Mouse (Mus musculus) lung, adult 2 months (tissue): ENCODE results near the gene Fmo6. TPM values are rescaled to one million over a fixed set of nuclear protein-coding genes. Genes with fewer than 3 reads are reported as not detected.
A peak's percentile ranks its signal among the peaks of the same experiment; 100 is the strongest.

Source experiments
- DNase-seq: peaks from one replicate; pipeline ENCODE4 v3.0.0; 2022
- H3K4me1 ChIP-seq: fragments of 200-500 bp; 2 replicates; pipeline ENCODE4 v1.6.1; 2011; ENCODE audit warnings: low read length; ENCODE audit not compliant: control insufficient read depth, insufficient read depth
- H3K4me3 ChIP-seq: fragments of 200-500 bp; replicated peaks from 2 replicates; pipeline ENCODE3; 2011; ENCODE audit warnings: low read depth, mild to moderate bottlenecking, control low read depth, low read length; ENCODE audit errors: extremely low read depth
- CTCF ChIP-seq: fragments of 200-500 bp; IDR thresholded peaks from 2 replicates; pipeline ENCODE4 v1.5.1; 2011; ENCODE audit warnings: mild to moderate bottlenecking, low read length, control low read depth; ENCODE audit not compliant: insufficient read depth
- POLR2A ChIP-seq: fragments of 200-500 bp; IDR thresholded peaks from 2 replicates; pipeline ENCODE4 v1.6.1; 2011; ENCODE audit warnings: low read depth, mild to moderate bottlenecking, control low read depth, low read length, borderline replicate concordance; ENCODE audit errors: extremely low read depth
- WGBS: fragments of 180-500 bp; shearing (Covaris S2); methylation state at CpG from one replicate; pipeline ENCODE4 v1.1.7; 2018; 5-methylcytosine and 5-hydroxymethylcytosine counted together
- polyA plus RNA-seq: library from polyadenylated mRNA; depleted of rRNA; stranded (reverse); fragments of >200 nt; gene quantifications from 2 replicates; pipeline ENCODE4 v1.2.3, GENCODE M21; 2012; rRNA removed

The Fmo6 gene
- polyA plus RNA-seq, 1 experiment, result 0.33 TPM

DNA sequence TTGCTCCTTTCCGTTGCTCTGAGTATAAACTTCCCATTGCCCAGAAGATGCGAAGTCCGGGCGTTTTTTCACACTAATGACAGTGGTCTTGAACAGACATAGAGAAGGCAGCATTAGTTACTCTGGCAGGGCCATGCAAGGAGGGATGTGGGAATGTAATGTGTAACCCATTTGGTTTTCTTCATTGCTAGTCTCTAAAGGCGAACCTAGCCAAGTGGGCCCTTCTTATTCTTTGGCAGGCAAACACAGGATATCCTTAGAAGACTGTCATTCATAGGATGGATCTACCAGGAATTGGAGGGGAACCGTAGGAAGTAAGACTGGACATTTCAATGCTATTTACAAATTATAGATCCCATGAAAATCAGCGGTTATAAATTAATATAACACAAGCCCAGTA is 49.7 kb downstream of the Fmo6 start:
- 69% methylated on average over 7 of the region's 7 CpGs for WGBS
- no peak for TF ChIP-seq CTCF
- no peak overlapping the region for H3K4me3 ChIP-seq
- no peak for DNase-seq
- peaks cover 30% of the 10 kb centered on the region for H3K4me1 ChIP-seq

DNA sequence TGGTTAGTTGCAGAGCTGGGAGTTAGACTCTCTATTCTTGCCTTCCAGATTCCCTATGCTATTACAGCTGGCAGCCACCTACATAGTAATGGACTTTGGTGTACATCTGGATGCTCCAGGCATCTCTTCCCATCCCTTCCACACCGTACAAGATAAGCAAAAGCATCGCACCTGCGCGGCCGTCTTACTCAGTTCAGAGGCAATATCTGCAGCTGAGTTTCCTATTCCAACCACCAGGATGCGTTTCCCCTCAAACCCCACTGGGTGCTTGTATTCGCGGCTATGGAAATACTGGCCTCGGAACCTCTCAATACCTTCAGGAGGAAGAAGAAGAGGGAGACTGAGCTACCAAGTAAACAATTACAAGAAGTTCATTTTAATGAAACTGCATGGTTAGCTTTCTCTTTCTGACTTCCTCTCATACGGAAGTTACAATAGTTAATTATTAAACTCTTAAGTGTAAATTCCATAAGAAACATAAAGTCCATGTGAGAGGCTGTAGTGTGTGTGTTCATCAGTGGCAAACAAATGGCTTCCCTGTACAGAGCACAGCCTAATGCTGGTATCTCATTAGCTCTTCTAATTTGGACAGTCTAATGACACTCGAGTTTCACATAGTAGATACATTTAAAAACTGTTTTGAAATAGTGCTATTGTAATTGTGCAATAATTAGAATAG is 51.0 kb downstream of the Fmo6 start:
- Histone ChIP-seq H3K4me3 (no peak overlapping the region), H3K4me1 (peaks cover 21% of the 10 kb centered on the region)
- TF ChIP-seq POLR2A, result no peak
- no peak for TF ChIP-seq CTCF
- no peak for DNase-seq
- WGBS, result 67% methylated on average over 11 of the region's 11 CpGs

GRCm38 (mm10) chr1:162882681-162883080 is 54.6 kb downstream of the Fmo6 start:
- TF ChIP-seq CTCF (no peak), POLR2A (no peak)
- DNase-seq, result no peak
- 50% methylated on average over 4 of the region's 4 CpGs for WGBS
- H3K4me1 ChIP-seq, result peaks cover 11% of the 10 kb centered on the region
- H3K4me3 ChIP-seq, result no peak overlapping the region

- TF ChIP-seq POLR2A (no peak; the same call in 1 of the 2 replicates), CTCF (peak; percentile 89)
- peak; percentile 75 for DNase-seq
- Histone ChIP-seq H3K4me1 (peaks cover 8% of the 10 kb centered on the region), H3K4me3 (no peak overlapping the region)
- 40% methylated on average over 11 of the region's 11 CpGs for WGBS
Observed at GRCm38 (mm10) chr1:162879595-162880369, 57.5 kb downstream of the Fmo6 start.

GRCm38 (mm10) chr1:162875091-162875490 is 62.2 kb downstream of the Fmo6 start:
- WGBS, result 31% methylated on average over 3 of the region's 3 CpGs
- TF ChIP-seq CTCF (no peak), POLR2A (0 out of 2 replicates have a peak, but pooled peaks have one; percentile 30)
- no peak overlapping the region for H3K4me3 ChIP-seq

DNA sequence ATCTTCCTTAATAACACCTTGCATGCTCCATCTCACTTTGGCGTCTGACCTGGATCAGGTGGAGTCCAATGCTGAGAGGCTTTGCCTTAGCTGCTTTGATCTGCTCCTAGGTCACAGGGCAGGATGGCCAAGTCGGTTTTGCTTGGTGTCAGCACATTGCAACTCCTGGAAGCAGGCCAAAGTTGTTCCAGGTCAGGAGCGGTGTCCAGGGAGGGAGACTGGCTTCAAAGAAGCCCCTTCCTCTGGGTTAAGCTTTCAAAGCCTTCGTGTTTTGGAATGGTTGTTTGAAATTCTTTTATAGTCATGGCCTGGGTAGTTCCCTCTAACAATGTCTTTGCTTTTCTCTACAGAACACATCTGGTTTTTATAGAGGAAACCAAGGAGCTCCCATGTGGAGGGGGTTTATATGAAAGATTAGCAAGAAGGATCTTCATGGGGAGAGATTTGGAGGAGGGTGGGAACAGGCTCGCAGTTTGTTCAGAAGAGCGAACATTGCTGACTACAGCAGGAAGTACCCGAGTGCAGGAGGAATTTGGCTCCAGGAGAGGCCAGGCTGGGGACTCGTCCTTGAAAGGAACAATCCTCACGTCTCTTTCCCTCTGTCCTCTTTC is 65.5 kb downstream of the Fmo6 start:
- no peak for DNase-seq

More at GRCm38 (mm10) chr1:162875091-162875490, 62.2 kb downstream of the Fmo6 start:
- peaks cover 12% of the 10 kb centered on the region for H3K4me1 ChIP-seq
- no peak for DNase-seq

DNA sequence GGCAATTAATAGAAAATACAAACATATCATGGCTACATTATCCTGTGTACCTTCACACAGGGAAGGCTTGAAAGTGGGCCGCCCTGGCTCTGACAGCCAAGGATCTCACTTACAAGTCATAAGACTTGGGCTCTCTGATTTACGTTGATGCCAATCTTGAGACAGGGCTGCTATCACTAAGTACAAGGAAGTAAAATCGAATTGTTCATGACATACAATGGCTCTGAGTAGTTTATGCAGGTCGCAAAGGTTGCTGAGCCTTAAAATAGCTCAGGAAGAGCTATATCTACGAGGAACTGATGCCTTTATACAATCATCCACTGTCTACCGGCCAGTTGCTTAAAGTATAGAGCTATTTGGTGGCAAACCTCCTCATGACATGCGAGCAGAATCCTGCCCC is 66.3 kb downstream of the Fmo6 start:
- Histone ChIP-seq H3K4me1 (peaks cover 18% of the 10 kb centered on the region), H3K4me3 (no peak overlapping the region)
- WGBS, result 52% methylated on average over 7 of the region's 7 CpGs
- TF ChIP-seq POLR2A (no peak), CTCF (no peak)
- DNase-seq, result no peak

More for the DNA sequence above, 65.5 kb downstream of the Fmo6 start:
- 19% methylated on average over 9 of the region's 9 CpGs for WGBS
- Histone ChIP-seq H3K4me1 (peaks cover 15% of the 10 kb centered on the region), H3K4me3 (no peak overlapping the region)
- no peak for TF ChIP-seq POLR2A
- no peak for TF ChIP-seq CTCF

GRCm38 (mm10) chr1:162867396-162867795 is 69.9 kb downstream of the Fmo6 start:
- Histone ChIP-seq H3K4me1 (peaks cover 18% of the 10 kb centered on the region), H3K4me3 (no peak overlapping the region)
- TF ChIP-seq POLR2A, result no peak
- no peak for TF ChIP-seq CTCF
- WGBS, result 47% methylated on average over 4 of the region's 4 CpGs
- DNase-seq, result no peak

Other genes with a start within 250 kb of the Fmo6 start
- 32.5 and 33.5 TPM in 2 replicates for gene Prrc2c, start 197.0 kb downstream of the Fmo6 start, polyA plus RNA-seq
- gene Fmo4, start 123.5 kb downstream of the Fmo6 start, polyA plus RNA-seq, result 1.7 and 2.4 TPM in 2 replicates
- 173 and 219 TPM in 2 replicates for gene Fmo1, start 70.9 kb downstream of the Fmo6 start, polyA plus RNA-seq
- gene Fmo2, start 38.8 kb downstream of the Fmo6 start, polyA plus RNA-seq, result 147 and 240 TPM in 2 replicates
- 10.1 and 10.8 TPM in 2 replicates for gene Fmo3, start 47.0 kb upstream of the Fmo6 start, polyA plus RNA-seq
- not detected in 2 replicates for gene Mroh9, start 148.2 kb upstream of the Fmo6 start, polyA plus RNA-seq